Mouse (Mus musculus) megakaryocyte progenitor cell, adult 5-6 weeks (primary cell): ENCODE results near the gene Hapln1. TPM values are rescaled to one million over a fixed set of nuclear protein-coding genes. Genes with fewer than 3 reads are reported as not detected.

Experiments
- ATAC-seq: replicated peaks from 2 replicates; pipeline ENCODE4 v1.8.0; 2016; ENCODE audit warnings: mild to moderate bottlenecking, moderate TSS enrichment, inconsistent platforms; ENCODE audit not compliant: poor library complexity
- total RNA-seq, 2 experiments: library from RNA; stranded (forward) in 1 of 2; stranded (reverse) in 1 of 2; fragments of 157-497, 149-512 nt in 1 of 2; fragments of 200-1000 nt in 1 of 2; gene quantifications; 2 replicates each; pipeline versions ENCODE4 v1.2.3 to v1.2.4; 2015 to 2017

Hapln1 gene
- total RNA-seq (2015) (not detected in 2 replicates), total RNA-seq (2017) (not detected in 2 replicates)

GRCm38 (mm10) chr13:89539205-89539886 lies at the start of gene Hapln1:
Hapln1 (plus strand) TSS chr13:89539796.
- ATAC-seq: peak; percentile 83

- peak; percentile 85 for ATAC-seq
Measured at GRCm38 (mm10) chr13:89493169-89493568, 46.4 kb upstream of the Hapln1 start.

- ATAC-seq: no peak
Measured at GRCm38 (mm10) chr13:89493678-89494077, 45.9 kb upstream of the Hapln1 start.

- ATAC-seq: no peak
Measured at GRCm38 (mm10) chr13:89496569-89496968, 43.0 kb upstream of the Hapln1 start.

- ATAC-seq: no peak
Measured at GRCm38 (mm10) chr13:89499419-89499818, 40.2 kb upstream of the Hapln1 start.

GRCm38 (mm10) chr13:89521507-89521908 lies 18.1 kb upstream of the Hapln1 start:
- ATAC-seq: no peak

GRCm38 (mm10) chr13:89528716-89529115 lies 10.9 kb upstream of the Hapln1 start:
- no peak for ATAC-seq

GRCm38 (mm10) chr13:89530386-89530785 lies 9.2 kb upstream of the Hapln1 start:
- no peak for ATAC-seq

GRCm38 (mm10) chr13:89539887-89540264 lies 280 bp downstream of the Hapln1 start:
- ATAC-seq: no peak

- ATAC-seq: no peak
Measured at GRCm38 (mm10) chr13:89540301-89540982, 846 bp downstream of the Hapln1 start.

- ATAC-seq: peak; percentile 86
Measured at GRCm38 (mm10) chr13:89543003-89543402, 3.4 kb downstream of the Hapln1 start.

- peak; percentile 82 for ATAC-seq
Measured at GRCm38 (mm10) chr13:89548203-89548740, 8.7 kb downstream of the Hapln1 start.

GRCm38 (mm10) chr13:89549507-89549906 lies 9.9 kb downstream of the Hapln1 start:
- ATAC-seq: no peak

- ATAC-seq: peak; percentile 57
Measured at GRCm38 (mm10) chr13:89551502-89551901, 11.9 kb downstream of the Hapln1 start.

GRCm38 (mm10) chr13:89564518-89564917 lies 24.9 kb downstream of the Hapln1 start:
- no peak for ATAC-seq

GRCm38 (mm10) chr13:89566300-89566699 lies 26.7 kb downstream of the Hapln1 start:
- no peak for ATAC-seq

- ATAC-seq: no peak
Measured at GRCm38 (mm10) chr13:89579115-89579514, 39.5 kb downstream of the Hapln1 start.

- ATAC-seq: no peak
Measured at GRCm38 (mm10) chr13:89583138-89583746, 43.6 kb downstream of the Hapln1 start.

GRCm38 (mm10) chr13:89583747-89584738 lies 44.4 kb downstream of the Hapln1 start:
- ATAC-seq: no peak

- no peak for ATAC-seq
Measured at GRCm38 (mm10) chr13:89585144-89585543, 45.5 kb downstream of the Hapln1 start.
